Mouse (Mus musculus): Measurements from ENCODE around the gene Gtf2ird1. TPM values are rescaled to one million over a fixed set of nuclear protein-coding genes. Genes with fewer than 3 reads are reported as not detected.

Gtf2ird1 gene
- polyA plus RNA-seq, 2 experiments = 99.0 to 100 TPM

DNA sequence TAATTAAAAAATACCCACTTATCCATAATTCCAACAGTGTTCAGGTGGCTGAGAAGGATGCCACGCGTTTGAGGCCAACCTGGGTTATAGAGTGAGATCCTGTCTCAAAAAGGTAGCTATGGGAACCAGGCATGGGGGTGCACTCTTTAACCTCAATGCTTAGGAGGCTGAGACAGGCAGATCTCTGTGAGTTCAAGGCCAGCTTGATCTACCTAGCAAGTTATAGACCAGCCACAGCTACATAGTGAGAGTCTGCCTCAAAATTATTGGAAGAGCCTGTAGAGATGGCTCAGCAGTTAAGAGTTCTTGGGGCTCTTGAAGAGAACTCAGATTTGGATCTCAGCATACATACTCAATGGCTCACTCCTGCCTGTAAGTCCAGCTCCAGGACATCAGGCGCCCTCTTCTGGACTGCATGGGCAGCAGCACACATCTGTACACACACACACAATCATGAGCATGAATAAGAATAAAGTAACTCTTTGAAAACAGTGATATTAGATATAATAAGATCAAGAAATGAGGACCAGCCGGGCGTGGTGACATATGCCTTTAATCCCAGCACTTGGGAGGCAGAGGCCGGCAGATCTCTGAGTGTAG, 18.6 kb upstream of the Gtf2ird1 start:
- WGBS = 90% methylated on average over 6 of the region's 6 CpGs
- ATAC-seq (ENCODE audit: low FRiP score, low read depth) = no peak
- Histone ChIP-seq H3K4me2 (replicated peaks; ENCODE audit: low read depth, low read length, severe bottlenecking) (no peak overlapping the region), H3K4me1 (ENCODE audit: control insufficient read depth, insufficient read depth, low read length) (no peaks in the 10 kb centered on the region), H3K4me3 (replicated peaks; ENCODE audit: low read length) (no peak overlapping the region), H3K9me3 (ENCODE audit: control insufficient read depth, low read length) (no peaks in the 10 kb centered on the region), H3K36me3 (ENCODE audit: control insufficient read depth, insufficient read depth, low read length) (no peaks in the 10 kb centered on the region), H3K27ac (replicated peaks; ENCODE audit: low read depth, low read length) (no peak overlapping the region), H3K9ac (ENCODE audit: low read depth, low read length, severe bottlenecking) (no peak overlapping the region), H3K27me3 (ENCODE audit: control insufficient read depth, insufficient read depth, low read length) (no peaks in the 10 kb centered on the region)
- no peak for TF ChIP-seq POLR2A (IDR thresholded peaks at IDR 0.05; ENCODE audit: borderline replicate concordance, extremely low read depth, insufficient read depth, insufficient read length)
- DNase-seq (ENCODE audit: low spot score) = no peak

DNA sequence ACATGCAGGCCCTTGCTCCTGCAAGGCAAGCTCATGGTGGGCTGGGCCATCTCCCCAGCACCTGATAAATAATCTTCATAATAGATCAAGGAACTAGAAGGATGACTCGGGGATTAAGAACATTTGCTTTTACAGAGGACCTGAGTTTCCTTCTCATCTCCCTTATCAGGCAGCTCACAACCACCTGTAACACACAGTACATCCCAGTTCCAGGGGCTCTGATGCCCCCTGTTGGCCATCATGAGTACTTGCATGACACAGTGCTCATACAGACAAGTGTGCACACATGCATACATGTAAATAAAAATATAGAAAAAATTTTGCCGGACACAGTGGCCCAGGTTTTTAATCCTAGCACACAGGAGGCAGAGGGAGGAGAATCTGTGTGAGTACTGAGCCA, 17.4 kb upstream of the Gtf2ird1 start:
- no peak overlapping the region for H3K4me2 ChIP-seq (replicated peaks; ENCODE audit: low read depth, low read length, severe bottlenecking)
- no peak overlapping the region for H3K27ac ChIP-seq (replicated peaks; ENCODE audit: low read depth, low read length)
- no peaks in the 10 kb centered on the region for H3K36me3 ChIP-seq (ENCODE audit: control insufficient read depth, insufficient read depth, low read length)
- DNase-seq (ENCODE audit: low spot score) (no peak), ATAC-seq (ENCODE audit: low FRiP score, low read depth) (no peak)
- no peaks in the 10 kb centered on the region for H3K9me3 ChIP-seq (ENCODE audit: control insufficient read depth, low read length)
- TF ChIP-seq POLR2A (IDR thresholded peaks at IDR 0.05; ENCODE audit: borderline replicate concordance, extremely low read depth, insufficient read depth, insufficient read length) = no peak
- H3K4me3 ChIP-seq (replicated peaks; ENCODE audit: low read length) = no peak overlapping the region
- H3K4me1 ChIP-seq (ENCODE audit: control insufficient read depth, insufficient read depth, low read length) = no peaks in the 10 kb centered on the region
- no peaks in the 10 kb centered on the region for H3K27me3 ChIP-seq (ENCODE audit: control insufficient read depth, insufficient read depth, low read length)
- 88% methylated on average over 2 of the region's 2 CpGs for whole genome bisulfite sequencing
- H3K9ac ChIP-seq (ENCODE audit: low read depth, low read length, severe bottlenecking) = no peak overlapping the region

DNA sequence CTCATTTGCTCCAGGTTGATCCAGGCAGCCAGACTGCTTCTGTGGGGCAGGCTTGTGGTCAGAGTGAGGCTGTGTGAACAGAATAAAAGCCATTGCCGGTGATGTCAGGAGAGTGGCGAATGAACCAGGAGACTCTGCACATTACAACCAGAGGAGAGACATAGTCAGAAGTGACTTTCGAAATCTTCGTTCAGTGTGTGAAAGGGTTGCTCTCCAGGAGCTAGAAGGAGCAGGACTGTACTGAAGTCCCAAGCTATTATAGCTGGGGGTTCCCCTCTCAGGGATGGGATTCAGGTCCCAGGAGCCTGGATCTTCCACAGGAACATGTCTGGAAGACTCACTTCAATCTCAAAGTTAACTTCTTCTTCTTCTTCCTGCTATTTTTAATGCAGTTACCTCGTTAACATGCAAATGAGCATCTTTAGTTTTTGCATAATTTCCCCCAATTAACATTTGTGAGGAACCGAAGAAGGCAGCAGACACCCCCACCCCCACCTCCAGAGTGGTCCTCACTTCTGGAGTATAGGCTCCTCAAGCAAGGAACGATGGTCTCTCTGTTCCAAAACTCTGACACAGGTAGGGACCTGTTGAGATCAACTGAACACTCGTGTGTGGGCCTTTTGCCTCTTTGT, 14.1 kb upstream of the Gtf2ird1 start:
- Histone ChIP-seq H3K9ac (ENCODE audit: low read depth, low read length, severe bottlenecking) (no peak overlapping the region), H3K27ac (replicated peaks; ENCODE audit: low read depth, low read length) (no peak overlapping the region), H3K4me1 (ENCODE audit: control insufficient read depth, insufficient read depth, low read length) (0 out of 2 replicates have a peak, but pooled peaks cover 9% of the 10 kb centered on the region), H3K4me3 (replicated peaks; ENCODE audit: low read length) (no peak overlapping the region), H3K27me3 (ENCODE audit: control insufficient read depth, insufficient read depth, low read length) (no peaks in the 10 kb centered on the region), H3K9me3 (ENCODE audit: control insufficient read depth, low read length) (no peaks in the 10 kb centered on the region), H3K36me3 (ENCODE audit: control insufficient read depth, insufficient read depth, low read length) (no peaks in the 10 kb centered on the region), H3K4me2 (replicated peaks; ENCODE audit: low read depth, low read length, severe bottlenecking) (no peak overlapping the region)
- ATAC-seq (ENCODE audit: low FRiP score, low read depth) (no peak), DNase-seq (ENCODE audit: low spot score) (no peak)
- no peak for TF ChIP-seq POLR2A (IDR thresholded peaks at IDR 0.05; ENCODE audit: borderline replicate concordance, extremely low read depth, insufficient read depth, insufficient read length)
- 78% methylated on average over 8 of the region's 8 CpGs for WGBS

DNA sequence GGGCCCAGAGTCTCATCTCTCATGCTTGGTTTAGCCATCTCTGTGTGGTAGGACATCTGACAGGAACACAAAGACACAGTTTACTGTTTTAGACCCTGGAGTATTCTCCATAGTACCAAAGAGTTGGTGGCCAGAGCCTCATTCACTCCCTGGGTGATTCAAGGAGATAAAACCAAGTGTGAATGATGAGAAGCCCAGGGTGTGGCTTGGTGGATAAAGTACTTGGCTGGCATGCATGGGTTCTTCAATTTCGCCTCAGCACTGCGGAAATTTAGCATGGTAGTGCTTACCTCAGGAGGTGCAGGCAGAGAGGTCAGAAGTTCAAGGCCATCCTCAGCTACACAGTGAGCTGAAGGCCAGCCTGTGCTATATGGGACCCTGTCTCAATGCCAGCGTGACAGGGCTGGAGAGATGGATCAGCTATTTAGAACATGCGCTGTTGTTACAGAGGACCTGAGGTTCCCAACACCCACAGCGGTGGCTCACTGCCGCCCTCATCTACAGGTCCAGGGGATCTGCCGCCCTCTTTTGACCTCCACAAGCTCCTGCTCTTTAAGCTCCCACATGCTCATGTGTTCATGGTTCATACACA, 13.1 kb upstream of the Gtf2ird1 start:
- Histone ChIP-seq H3K4me2 (replicated peaks; ENCODE audit: low read depth, low read length, severe bottlenecking) (no peak overlapping the region), H3K27me3 (ENCODE audit: control insufficient read depth, insufficient read depth, low read length) (no peaks in the 10 kb centered on the region), H3K9me3 (ENCODE audit: control insufficient read depth, low read length) (no peaks in the 10 kb centered on the region), H3K4me1 (ENCODE audit: control insufficient read depth, insufficient read depth, low read length) (0 out of 2 replicates have a peak, but pooled peaks cover 9% of the 10 kb centered on the region), H3K36me3 (ENCODE audit: control insufficient read depth, insufficient read depth, low read length) (no peaks in the 10 kb centered on the region), H3K9ac (ENCODE audit: low read depth, low read length, severe bottlenecking) (no peak overlapping the region), H3K27ac (replicated peaks; ENCODE audit: low read depth, low read length) (no peak overlapping the region), H3K4me3 (replicated peaks; ENCODE audit: low read length) (no peak overlapping the region)
- WGBS = 82% methylated on average over 7 of the region's 7 CpGs
- no peak for DNase-seq (ENCODE audit: low spot score)
- no peak for TF ChIP-seq POLR2A (IDR thresholded peaks at IDR 0.05; ENCODE audit: borderline replicate concordance, extremely low read depth, insufficient read depth, insufficient read length)
- ATAC-seq (ENCODE audit: low FRiP score, low read depth) = no peak

DNA sequence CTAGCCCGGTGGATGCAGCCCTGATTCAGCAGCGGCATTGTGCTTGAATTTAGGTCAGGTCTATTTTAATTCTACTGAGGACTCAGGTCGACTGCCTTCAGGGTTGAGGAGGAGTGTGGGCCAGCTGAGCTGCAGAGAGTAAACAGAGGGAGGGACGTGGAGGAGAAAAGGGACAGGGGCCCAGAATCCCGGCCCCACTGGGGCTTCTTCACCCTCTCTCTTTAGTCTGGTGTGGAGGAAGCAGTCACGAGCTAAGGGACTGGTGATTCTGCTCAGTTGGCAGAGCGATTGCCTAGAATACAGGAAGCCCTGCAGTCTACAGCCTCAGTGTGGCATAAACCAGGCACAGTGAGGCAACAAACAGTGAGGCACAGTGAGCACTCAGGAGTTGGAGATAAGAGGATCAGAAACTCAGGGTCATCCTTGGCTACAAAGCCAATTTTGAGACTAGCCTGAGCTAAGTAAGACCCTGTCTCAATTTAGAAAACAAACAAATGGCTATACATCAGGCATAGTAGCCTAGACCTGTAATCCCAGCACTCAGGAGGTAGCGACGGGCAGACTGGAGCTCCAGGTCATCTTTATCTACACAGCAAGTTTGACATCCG, 11.7 kb upstream of the Gtf2ird1 start:
- H3K9me3 ChIP-seq (ENCODE audit: control insufficient read depth, low read length) = no peaks in the 10 kb centered on the region
- no peaks in the 10 kb centered on the region for H3K36me3 ChIP-seq (ENCODE audit: control insufficient read depth, insufficient read depth, low read length)
- no peak overlapping the region for H3K4me2 ChIP-seq (replicated peaks; ENCODE audit: low read depth, low read length, severe bottlenecking)
- no peaks in the 10 kb centered on the region for H3K27me3 ChIP-seq (ENCODE audit: control insufficient read depth, insufficient read depth, low read length)
- TF ChIP-seq POLR2A (IDR thresholded peaks at IDR 0.05; ENCODE audit: borderline replicate concordance, extremely low read depth, insufficient read depth, insufficient read length) = no peak
- H3K9ac ChIP-seq (ENCODE audit: low read depth, low read length, severe bottlenecking) = no peak overlapping the region
- 0 out of 2 replicates have a peak, but pooled peaks cover 9% of the 10 kb centered on the region for H3K4me1 ChIP-seq (ENCODE audit: control insufficient read depth, insufficient read depth, low read length)
- WGBS = 70% methylated on average over 10 of the region's 10 CpGs
- ATAC-seq (ENCODE audit: low FRiP score, low read depth) (no peak), DNase-seq (ENCODE audit: low spot score) (no peak)
- H3K27ac ChIP-seq (replicated peaks; ENCODE audit: low read depth, low read length) = no peak overlapping the region
- no peak overlapping the region for H3K4me3 ChIP-seq (replicated peaks; ENCODE audit: low read length)

All from limb, embryonic 14.5 days (tissue).